Mouse (Mus musculus): ENCODE measurements around the gene Kcnk18. TPM values are rescaled to one million over a fixed set of nuclear protein-coding genes. Genes with fewer than 3 reads are reported as not detected.

The Kcnk18 gene
- polyA plus RNA-seq, 1 experiment: 0.04 TPM

DNA sequence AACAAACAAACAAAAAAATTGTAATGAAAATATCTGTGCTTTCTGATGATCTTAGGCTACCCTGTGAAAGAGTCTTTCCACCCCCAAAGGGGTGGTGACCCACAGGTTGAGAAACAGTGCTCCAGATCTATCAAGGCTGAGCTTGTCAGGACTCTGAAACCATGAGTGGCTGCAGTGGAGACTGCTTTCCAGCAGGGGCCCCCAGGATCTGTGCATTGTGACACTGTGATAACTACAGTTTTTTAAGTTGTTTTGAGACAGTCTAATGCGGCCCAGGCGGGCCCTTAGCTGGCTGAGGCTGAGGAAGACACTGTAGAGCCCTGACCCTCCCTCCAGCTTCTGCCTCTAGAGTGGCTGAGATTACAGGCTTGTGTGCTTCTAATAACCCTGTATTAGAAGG lies 24.0 kb downstream of the Kcnk18 start:
- Histone ChIP-seq H3K27me3 (ENCODE audit: control insufficient read depth, insufficient read depth, low read length) (no peaks in the 10 kb centered on the region), H3K4me1 (ENCODE audit: control insufficient read depth, insufficient read depth, low read length) (peaks cover 2% of the 10 kb centered on the region), H3K27ac (ENCODE audit: control insufficient read depth, insufficient read depth, low read depth, low read length) (no peak overlapping the region), H3K36me3 (ENCODE audit: control insufficient read depth, insufficient read depth, low read length) (no peaks in the 10 kb centered on the region), H3K4me3 (ENCODE audit: control insufficient read depth, low read depth, low read length) (no peak overlapping the region)
- TF ChIP-seq CTCF (IDR thresholded peaks at IDR 0.05; ENCODE audit: control insufficient read depth, insufficient read depth, insufficient replicate concordance, low read depth, low read length) (no peak), POLR2A (IDR thresholded peaks at IDR 0.05; ENCODE audit: control insufficient read depth, low read depth, low read length) (no peak)

DNA sequence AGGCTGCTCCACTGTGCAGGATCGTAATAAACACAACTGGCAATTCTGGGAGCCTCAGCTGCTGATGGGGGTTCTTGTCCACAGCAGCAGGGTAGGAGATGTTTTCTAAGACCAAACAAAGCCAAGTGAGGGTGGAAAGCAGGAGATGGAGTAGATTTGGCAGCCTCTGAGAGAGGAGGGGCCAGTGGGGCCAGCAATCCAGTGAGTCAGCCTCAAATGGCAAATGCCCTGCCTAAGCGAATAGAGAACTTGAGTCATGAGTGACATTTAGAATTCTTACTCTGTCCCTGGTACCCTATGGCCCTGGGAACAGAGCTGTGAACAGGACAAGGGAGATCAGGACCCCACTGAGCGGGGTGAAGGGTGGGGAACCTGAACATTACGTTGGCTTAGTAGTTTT lies 29.1 kb downstream of the Kcnk18 start:
- H3K36me3 ChIP-seq (ENCODE audit: control insufficient read depth, insufficient read depth, low read length): no peaks in the 10 kb centered on the region
- H3K4me1 ChIP-seq (ENCODE audit: control insufficient read depth, insufficient read depth, low read length): no peaks in the 10 kb centered on the region
- no peak for TF ChIP-seq CTCF (IDR thresholded peaks at IDR 0.05; ENCODE audit: control insufficient read depth, insufficient read depth, insufficient replicate concordance, low read depth, low read length)
- no peak for TF ChIP-seq POLR2A (IDR thresholded peaks at IDR 0.05; ENCODE audit: control insufficient read depth, low read depth, low read length)

DNA sequence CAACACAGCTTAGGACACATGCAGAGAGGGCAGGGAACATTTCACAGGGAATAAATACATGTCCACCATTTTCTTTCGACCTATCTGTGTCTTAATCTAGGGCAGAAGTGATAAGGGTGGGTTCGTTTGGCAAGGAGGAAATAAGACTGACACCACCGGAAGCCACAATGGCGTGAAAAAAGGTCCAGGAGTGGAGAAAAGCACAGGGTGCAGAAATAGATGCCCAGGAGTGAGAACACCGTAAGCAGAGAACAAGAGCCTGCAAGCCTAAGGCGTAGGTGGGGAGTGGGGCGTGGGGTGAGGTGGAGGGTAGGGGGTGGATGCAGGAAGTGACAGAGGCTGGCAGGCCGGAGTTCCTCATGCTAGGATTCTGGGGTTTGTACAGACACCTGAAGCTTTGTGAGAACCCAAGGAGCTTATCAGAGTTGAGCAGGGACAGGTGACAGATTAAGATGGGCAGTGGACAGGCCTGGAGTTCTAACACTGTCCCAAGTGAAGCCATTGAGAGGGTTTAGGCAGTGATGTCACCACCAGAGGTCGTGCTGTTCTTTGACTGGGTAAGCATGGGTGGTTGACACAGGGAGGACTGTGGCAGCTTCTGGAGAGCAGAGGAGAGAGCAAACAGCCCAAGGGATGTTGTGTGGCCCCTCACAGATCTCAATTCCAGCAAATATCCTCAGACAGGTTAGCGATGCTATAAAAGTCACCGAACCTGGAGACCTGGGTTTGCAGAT lies 29.7 kb downstream of the Kcnk18 start:
- Histone ChIP-seq H3K36me3 (ENCODE audit: control insufficient read depth, insufficient read depth, low read length) (no peaks in the 10 kb centered on the region), H3K4me1 (ENCODE audit: control insufficient read depth, insufficient read depth, low read length) (no peaks in the 10 kb centered on the region), H3K4me3 (ENCODE audit: control insufficient read depth, low read depth, low read length) (no peak overlapping the region), H3K27ac (ENCODE audit: control insufficient read depth, insufficient read depth, low read depth, low read length) (no peak overlapping the region), H3K27me3 (ENCODE audit: control insufficient read depth, insufficient read depth, low read length) (no peaks in the 10 kb centered on the region)
- TF ChIP-seq CTCF (IDR thresholded peaks at IDR 0.05; ENCODE audit: control insufficient read depth, insufficient read depth, insufficient replicate concordance, low read depth, low read length) (no peak), POLR2A (IDR thresholded peaks at IDR 0.05; ENCODE audit: control insufficient read depth, low read depth, low read length) (no peak)

More for the DNA sequence above, 29.1 kb downstream of the Kcnk18 start:
- H3K4me3 ChIP-seq (ENCODE audit: control insufficient read depth, low read depth, low read length): no peak overlapping the region
- no peaks in the 10 kb centered on the region for H3K27me3 ChIP-seq (ENCODE audit: control insufficient read depth, insufficient read depth, low read length)
- H3K27ac ChIP-seq (ENCODE audit: control insufficient read depth, insufficient read depth, low read depth, low read length): no peak overlapping the region

DNA sequence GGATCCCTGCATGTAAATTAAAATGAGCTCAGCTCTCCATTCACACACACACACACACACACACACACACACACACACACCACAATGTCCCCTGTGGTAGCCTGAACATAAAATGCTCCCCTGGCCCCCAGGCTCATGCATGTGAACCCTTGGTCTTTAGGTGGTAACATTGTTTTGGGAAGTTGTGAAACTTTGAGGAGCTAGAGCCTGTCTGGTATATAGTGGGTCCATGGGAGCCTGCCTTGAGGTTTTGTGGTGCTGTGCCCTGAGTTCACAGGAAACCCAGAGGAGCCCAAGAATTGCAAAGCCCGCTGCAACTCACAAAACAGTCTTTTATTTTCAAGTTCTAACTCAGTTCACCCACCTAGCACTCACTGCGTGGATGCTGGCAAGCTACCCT lies 33.6 kb downstream of the Kcnk18 start:
- TF ChIP-seq POLR2A (IDR thresholded peaks at IDR 0.05; ENCODE audit: control insufficient read depth, low read depth, low read length) (no peak), CTCF (IDR thresholded peaks at IDR 0.05; ENCODE audit: control insufficient read depth, insufficient read depth, insufficient replicate concordance, low read depth, low read length) (no peak)
- H3K27ac ChIP-seq (ENCODE audit: control insufficient read depth, insufficient read depth, low read depth, low read length): no peak overlapping the region
- no peak overlapping the region for H3K4me3 ChIP-seq (ENCODE audit: control insufficient read depth, low read depth, low read length)
- no peaks in the 10 kb centered on the region for H3K27me3 ChIP-seq (ENCODE audit: control insufficient read depth, insufficient read depth, low read length)
- H3K4me1 ChIP-seq (ENCODE audit: control insufficient read depth, insufficient read depth, low read length): no peaks in the 10 kb centered on the region
- H3K36me3 ChIP-seq (ENCODE audit: control insufficient read depth, insufficient read depth, low read length): no peaks in the 10 kb centered on the region

DNA sequence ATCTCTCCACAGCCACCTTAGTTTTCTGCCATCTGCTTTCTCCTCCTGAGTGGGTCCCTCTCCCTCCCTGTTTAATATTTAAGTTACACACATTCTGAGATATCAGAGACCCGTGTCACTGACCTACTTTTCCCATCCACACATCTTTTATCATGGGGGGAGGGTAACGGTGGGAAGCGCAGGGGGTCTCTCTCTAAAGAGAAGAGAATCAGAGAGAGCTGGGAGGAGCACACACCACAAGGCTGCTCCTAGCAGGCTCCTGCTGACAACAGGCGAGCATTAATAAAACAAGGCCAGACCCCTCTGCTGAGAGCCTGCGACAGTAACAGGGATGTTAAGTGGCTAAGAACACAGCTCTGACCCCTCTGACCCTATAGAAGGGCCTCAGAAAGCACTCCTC lies 40.6 kb downstream of the Kcnk18 start:
- no peak overlapping the region for H3K27ac ChIP-seq (ENCODE audit: control insufficient read depth, insufficient read depth, low read depth, low read length)
- peaks cover 8% of the 10 kb centered on the region for H3K4me1 ChIP-seq (ENCODE audit: control insufficient read depth, insufficient read depth, low read length)
- no peaks in the 10 kb centered on the region for H3K27me3 ChIP-seq (ENCODE audit: control insufficient read depth, insufficient read depth, low read length)
- H3K4me3 ChIP-seq (ENCODE audit: control insufficient read depth, low read depth, low read length): no peak overlapping the region
- no peaks in the 10 kb centered on the region for H3K36me3 ChIP-seq (ENCODE audit: control insufficient read depth, insufficient read depth, low read length)
- TF ChIP-seq CTCF (IDR thresholded peaks at IDR 0.05; ENCODE audit: control insufficient read depth, insufficient read depth, insufficient replicate concordance, low read depth, low read length): no peak
- TF ChIP-seq POLR2A (IDR thresholded peaks at IDR 0.05; ENCODE audit: control insufficient read depth, low read depth, low read length): no peak

DNA sequence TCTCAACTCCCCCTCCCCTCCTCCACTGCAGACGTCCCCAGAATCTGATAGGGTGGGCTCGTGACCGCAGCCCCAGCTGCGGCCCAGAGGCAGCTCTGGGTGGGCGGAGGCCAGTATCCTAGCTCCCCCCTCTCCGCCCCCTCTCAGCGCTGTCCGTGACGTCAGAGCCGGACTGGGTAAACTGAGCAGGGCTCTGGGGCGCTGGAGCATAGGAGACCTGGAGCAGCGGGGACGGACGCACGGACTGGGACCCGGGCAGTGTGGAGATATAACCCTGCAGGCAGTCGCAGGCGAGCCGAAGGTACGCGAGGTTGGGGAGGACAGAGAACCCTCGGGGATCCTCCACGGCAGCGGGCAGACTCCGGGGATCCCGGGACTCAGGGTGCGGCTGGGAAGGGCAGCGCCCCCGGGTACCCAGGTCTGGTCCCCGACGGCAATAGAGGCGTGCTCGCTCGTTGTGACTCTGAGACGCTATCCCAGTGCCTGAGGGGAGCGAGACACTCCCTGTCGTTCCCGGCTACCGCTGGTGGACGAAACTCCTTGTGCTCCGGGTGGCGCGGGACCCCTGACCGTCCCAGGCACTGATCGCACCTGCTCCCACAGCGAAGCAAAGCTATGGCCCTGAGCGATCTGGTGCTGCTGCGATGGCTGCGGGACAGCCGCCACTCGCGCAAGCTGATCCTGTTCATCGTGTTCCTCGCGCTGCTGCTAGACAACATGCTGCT lies 41.9 kb downstream of the Kcnk18 start, which contains the start of gene Slc18a2:
Slc18a2 (plus strand) TSS at position 179 of the 725 bp plus-strand sequence.
- Histone ChIP-seq H3K27me3 (ENCODE audit: control insufficient read depth, insufficient read depth, low read length) (no peaks in the 10 kb centered on the region), H3K4me1 (ENCODE audit: control insufficient read depth, insufficient read depth, low read length) (peaks cover 8% of the 10 kb centered on the region), H3K36me3 (ENCODE audit: control insufficient read depth, insufficient read depth, low read length) (no peaks in the 10 kb centered on the region), H3K27ac (ENCODE audit: control insufficient read depth, insufficient read depth, low read depth, low read length) (no peak within 1 kb of the TSS), H3K4me3 (ENCODE audit: control insufficient read depth, low read depth, low read length) (no peak within 1 kb of the TSS)
- TF ChIP-seq CTCF (IDR thresholded peaks at IDR 0.05; ENCODE audit: control insufficient read depth, insufficient read depth, insufficient replicate concordance, low read depth, low read length) (no peak), POLR2A (IDR thresholded peaks at IDR 0.05; ENCODE audit: control insufficient read depth, low read depth, low read length) (no peak)

DNA sequence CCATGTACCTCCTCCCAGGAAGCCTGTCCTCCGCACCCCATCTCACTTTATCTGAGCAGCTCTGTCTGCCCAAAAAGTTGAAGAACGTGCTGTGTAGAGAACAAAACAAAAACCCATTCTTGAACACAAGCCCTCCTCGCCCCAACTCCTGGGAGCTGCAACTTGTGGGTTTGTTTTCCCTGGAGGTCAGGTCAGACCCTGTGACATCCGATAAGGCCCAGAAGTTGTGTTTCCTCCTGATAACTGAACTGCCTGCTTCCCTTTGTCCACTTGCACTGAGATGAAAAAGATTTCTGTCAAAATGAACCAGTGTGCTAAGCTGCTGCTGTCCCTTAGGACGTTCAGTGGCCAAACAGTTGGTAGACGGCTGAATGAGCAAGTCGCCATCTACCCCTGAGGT lies 42.6 kb downstream of the Kcnk18 start:
- no peak overlapping the region for H3K27ac ChIP-seq (ENCODE audit: control insufficient read depth, insufficient read depth, low read depth, low read length)
- peaks cover 8% of the 10 kb centered on the region for H3K4me1 ChIP-seq (ENCODE audit: control insufficient read depth, insufficient read depth, low read length)
- H3K27me3 ChIP-seq (ENCODE audit: control insufficient read depth, insufficient read depth, low read length): no peaks in the 10 kb centered on the region
- TF ChIP-seq POLR2A (IDR thresholded peaks at IDR 0.05; ENCODE audit: control insufficient read depth, low read depth, low read length) (no peak), CTCF (IDR thresholded peaks at IDR 0.05; ENCODE audit: control insufficient read depth, insufficient read depth, insufficient replicate concordance, low read depth, low read length) (no peak)
- no peak overlapping the region for H3K4me3 ChIP-seq (ENCODE audit: control insufficient read depth, low read depth, low read length)
- H3K36me3 ChIP-seq (ENCODE audit: control insufficient read depth, insufficient read depth, low read length): no peaks in the 10 kb centered on the region
